Mouse (Mus musculus) hindbrain, embryonic 12.5 days (tissue): Measurements from ENCODE around the gene Ctsa. TPM values are rescaled to one million over a fixed set of nuclear protein-coding genes. Genes with fewer than 3 reads are reported as not detected.

Experiments used
- ATAC-seq: fragments of 200-750 bp; cut with Nextera tagmentation; 2 replicates; pipeline ENCODE4 v1.8.0; 2017; ENCODE audit warnings: moderate TSS enrichment; ENCODE audit not compliant: low FRiP score
- H3K27ac ChIP-seq: fragments of 300-500 bp; sonication (generic); 2 replicates; pipeline ENCODE4 v1.5.1; 2016; ENCODE audit warnings: mild to moderate bottlenecking
- H3K27me3 ChIP-seq: fragments of 300-500 bp; sonication (generic); 2 replicates; pipeline ENCODE4 v1.6.1; 2016; ENCODE audit warnings: mild to moderate bottlenecking
- H3K36me3 ChIP-seq: fragments of 300-500 bp; sonication (generic); 2 replicates; pipeline ENCODE4 v1.6.1; 2016; ENCODE audit warnings: mild to moderate bottlenecking
- H3K4me1 ChIP-seq: fragments of 300-500 bp; sonication (generic); 2 replicates; pipeline ENCODE4 v1.6.1; 2016
- H3K4me2 ChIP-seq: fragments of 300-500 bp; sonication (generic); replicated peaks from 2 replicates; pipeline ENCODE4 v1.6.1; 2016; ENCODE audit warnings: mild to moderate bottlenecking
- H3K4me3 ChIP-seq: fragments of 300-500 bp; sonication (generic); 2 replicates; pipeline ENCODE4 v1.5.1; 2016; ENCODE audit warnings: mild to moderate bottlenecking
- H3K9ac ChIP-seq: fragments of 300-500 bp; sonication (generic); 2 replicates; pipeline ENCODE4 v1.6.1; 2016; ENCODE audit warnings: mild to moderate bottlenecking, moderate library complexity
- H3K9me3 ChIP-seq: fragments of 300-500 bp; sonication (generic); replicated peaks from 2 replicates; pipeline ENCODE4 v1.6.1; 2016; ENCODE audit warnings: mild to moderate bottlenecking
- WGBS: fragments of 180-500 bp; shearing (Covaris S2); methylation state at CpG from one replicate; pipeline ENCODE4 v1.1.7; 2016; 5-methylcytosine and 5-hydroxymethylcytosine counted together
- polyA plus RNA-seq: library from polyadenylated mRNA; unstranded; fragments of >200 nt; fragmentation: Nextera tagmentation; extraction: Ambion mirVana; gene quantifications from 2 replicates; pipeline ENCODE4 v1.2.1, GENCODE M21; 2016

Gene Ctsa
- polyA plus RNA-seq, 1 experiment from 2014 or later, result 108 TPM

- H3K4me2 ChIP-seq, result no peak overlapping the region
- peaks cover 14% of the 10 kb centered on the region for H3K36me3 ChIP-seq
- 0 out of 2 replicates have a peak overlapping the region, but pooled peaks have one; percentile 18 for H3K9ac ChIP-seq
- H3K4me1 ChIP-seq, result peaks cover 25% of the 10 kb centered on the region
- H3K4me3 ChIP-seq, result no peak overlapping the region
- 81% methylated on average over 7 of the region's 7 CpGs for WGBS
- no peak overlapping the region for H3K27ac ChIP-seq
- H3K27me3 ChIP-seq, result no peaks in the 10 kb centered on the region
- H3K9me3 ChIP-seq, result no peaks in the 10 kb centered on the region
- ATAC-seq, result no peak
Measured at GRCm38 (mm10) chr2:164806614-164807013, 26.1 kb upstream of the Ctsa start.

- peaks cover 17% of the 10 kb centered on the region for H3K36me3 ChIP-seq
- H3K27ac ChIP-seq, result no peak overlapping the region
Measured at GRCm38 (mm10) chr2:164813557-164813956, 19.1 kb upstream of the Ctsa start.

GRCm38 (mm10) chr2:164815348-164815747 lies 17.3 kb upstream of the Ctsa start:
- Histone ChIP-seq H3K4me3 (no peak overlapping the region), H3K36me3 (peaks cover 11% of the 10 kb centered on the region), H3K27me3 (no peaks in the 10 kb centered on the region), H3K4me2 (no peak overlapping the region), H3K4me1 (no peaks in the 10 kb centered on the region; the same call in 1 of the 2 replicates), H3K9me3 (no peaks in the 10 kb centered on the region), H3K27ac (no peak overlapping the region), H3K9ac (no peak overlapping the region)
- WGBS, result 91% methylated on average over 5 of the region's 5 CpGs
- ATAC-seq, result no peak

More at GRCm38 (mm10) chr2:164813557-164813956, 19.1 kb upstream of the Ctsa start:
- Histone ChIP-seq H3K9me3 (no peaks in the 10 kb centered on the region), H3K4me3 (no peak overlapping the region), H3K4me2 (no peak overlapping the region), H3K4me1 (no peaks in the 10 kb centered on the region; the same call in 1 of the 2 replicates), H3K27me3 (no peaks in the 10 kb centered on the region), H3K9ac (no peak overlapping the region)
- 67% methylated on average over 2 of the region's 2 CpGs for WGBS
- no peak for ATAC-seq

GRCm38 (mm10) chr2:164815821-164816220 lies 16.9 kb upstream of the Ctsa start:
- no peaks in the 10 kb centered on the region for H3K27me3 ChIP-seq
- ATAC-seq, result no peak

GRCm38 (mm10) chr2:164817206-164817605 lies 15.5 kb upstream of the Ctsa start:
- WGBS, result 79% methylated on average over 6 of the region's 6 CpGs
- Histone ChIP-seq H3K9ac (no peak overlapping the region), H3K27ac (no peak overlapping the region), H3K36me3 (peaks cover 25% of the 10 kb centered on the region), H3K9me3 (no peaks in the 10 kb centered on the region), H3K27me3 (no peaks in the 10 kb centered on the region), H3K4me3 (no peak overlapping the region), H3K4me2 (no peak overlapping the region), H3K4me1 (peaks cover 2% of the 10 kb centered on the region)
- no peak for ATAC-seq

More at GRCm38 (mm10) chr2:164815821-164816220, 16.9 kb upstream of the Ctsa start:
- Histone ChIP-seq H3K9me3 (no peaks in the 10 kb centered on the region), H3K9ac (no peak overlapping the region), H3K4me3 (no peak overlapping the region), H3K4me2 (no peak overlapping the region), H3K27ac (no peak overlapping the region), H3K4me1 (no peaks in the 10 kb centered on the region; the same call in 1 of the 2 replicates), H3K36me3 (peaks cover 16% of the 10 kb centered on the region)
- 91% methylated on average over 8 of the region's 8 CpGs for WGBS

GRCm38 (mm10) chr2:164817703-164818102 lies 15.0 kb upstream of the Ctsa start:
- H3K4me3 ChIP-seq, result no peak overlapping the region
- H3K4me2 ChIP-seq, result no peak overlapping the region
- no peak overlapping the region for H3K9ac ChIP-seq
- no peaks in the 10 kb centered on the region for H3K9me3 ChIP-seq
- 70% methylated on average over 5 of the region's 5 CpGs for WGBS
- H3K4me1 ChIP-seq, result peaks cover 6% of the 10 kb centered on the region
- H3K36me3 ChIP-seq, result peaks cover 25% of the 10 kb centered on the region
- no peak for ATAC-seq
- no peaks in the 10 kb centered on the region for H3K27me3 ChIP-seq
- H3K27ac ChIP-seq, result no peak overlapping the region

- H3K9me3 ChIP-seq, result no peaks in the 10 kb centered on the region
- no peak overlapping the region for H3K27ac ChIP-seq
- WGBS, result 90% methylated on average over 6 of the region's 6 CpGs
- ATAC-seq, result no peak
- H3K4me1 ChIP-seq, result peaks cover 13% of the 10 kb centered on the region
- no peaks in the 10 kb centered on the region for H3K27me3 ChIP-seq
- H3K4me2 ChIP-seq, result no peak overlapping the region
- no peak overlapping the region for H3K9ac ChIP-seq
- peaks cover 31% of the 10 kb centered on the region for H3K36me3 ChIP-seq
- no peak overlapping the region for H3K4me3 ChIP-seq
Measured at GRCm38 (mm10) chr2:164821060-164821459, 11.6 kb upstream of the Ctsa start.

- WGBS, result 2% methylated on average over 32 of the region's 32 CpGs
Measured at GRCm38 (mm10) chr2:164822636-164823165, 10.0 kb upstream of the Ctsa start, which contains the start of gene Zswim1. Zswim1 (plus strand) TSS chr2:164822686.

GRCm38 (mm10) chr2:164823181-164823585 lies 9.5 kb upstream of the Ctsa start:
- WGBS, result 2% methylated on average over 10 of the region's 10 CpGs
- peak overlapping the region; percentile 71 for H3K4me3 ChIP-seq
- H3K4me2 ChIP-seq, result peak overlapping the region; percentile 57
- no peaks in the 10 kb centered on the region for H3K9me3 ChIP-seq
- peak overlapping the region; percentile 72 for H3K9ac ChIP-seq
- H3K4me1 ChIP-seq, result peaks cover 13% of the 10 kb centered on the region
- ATAC-seq, result peak; percentile 83
- peaks cover 52% of the 10 kb centered on the region for H3K36me3 ChIP-seq
- H3K27ac ChIP-seq, result peak overlapping the region; percentile 93
- H3K27me3 ChIP-seq, result no peaks in the 10 kb centered on the region

More at GRCm38 (mm10) chr2:164822636-164823165, 10.0 kb upstream of the Ctsa start, which contains the start of gene Zswim1:
- Histone ChIP-seq H3K9me3 (no peaks in the 10 kb centered on the region), H3K4me2 (peak within 1 kb of the TSS; percentile 57), H3K27ac (peak within 1 kb of the TSS; percentile 93), H3K4me3 (peak within 1 kb of the TSS; percentile 71), H3K4me1 (peaks cover 13% of the 10 kb centered on the region), H3K27me3 (no peaks in the 10 kb centered on the region), H3K36me3 (peaks cover 47% of the 10 kb centered on the region), H3K9ac (peak within 1 kb of the TSS; percentile 72)
- peak; percentile 99 for ATAC-seq

GRCm38 (mm10) chr2:164823969-164824368 lies 8.7 kb upstream of the Ctsa start:
- no peak overlapping the region for H3K4me3 ChIP-seq
- peaks cover 13% of the 10 kb centered on the region for H3K4me1 ChIP-seq
- H3K4me2 ChIP-seq, result peak overlapping the region; percentile 57
- no peaks in the 10 kb centered on the region for H3K9me3 ChIP-seq
- no peak overlapping the region for H3K9ac ChIP-seq
- H3K36me3 ChIP-seq, result peaks cover 60% of the 10 kb centered on the region
- H3K27ac ChIP-seq, result no peak overlapping the region
- no peaks in the 10 kb centered on the region for H3K27me3 ChIP-seq
- WGBS, result 94% methylated on average over 4 of the region's 4 CpGs
- ATAC-seq, result no peak

GRCm38 (mm10) chr2:164825521-164825920 lies 7.2 kb upstream of the Ctsa start:
- Histone ChIP-seq H3K27ac (no peak overlapping the region), H3K9ac (no peak overlapping the region), H3K27me3 (no peaks in the 10 kb centered on the region), H3K9me3 (no peaks in the 10 kb centered on the region), H3K4me1 (peaks cover 13% of the 10 kb centered on the region), H3K4me3 (no peak overlapping the region), H3K4me2 (no peak overlapping the region), H3K36me3 (peaks cover 56% of the 10 kb centered on the region)
- 93% methylated on average over 17 of the region's 17 CpGs for WGBS
- no peak for ATAC-seq

GRCm38 (mm10) chr2:164827146-164827850 lies 5.4 kb upstream of the Ctsa start:
- Histone ChIP-seq H3K36me3 (peaks cover 44% of the 10 kb centered on the region), H3K27ac (no peak overlapping the region), H3K4me3 (no peak overlapping the region), H3K9me3 (no peaks in the 10 kb centered on the region), H3K9ac (no peak overlapping the region), H3K4me1 (peaks cover 10% of the 10 kb centered on the region), H3K4me2 (no peak overlapping the region), H3K27me3 (no peaks in the 10 kb centered on the region)
- ATAC-seq, result no peak
- 90% methylated on average over 16 of the region's 16 CpGs for WGBS
